Mouse (Mus musculus) heart, postnatal 4 days (tissue): ENCODE measurements around the gene Slc35b4. TPM values are rescaled to one million over a fixed set of nuclear protein-coding genes. Genes with fewer than 3 reads are reported as not detected.
A peak's percentile ranks its signal among the peaks of the same experiment; 100 is the strongest.

Source experiments
- DNase-seq: peaks from one replicate; pipeline ENCODE4 v3.0.0; 2021
- total RNA-seq, 2 experiments: library from RNA; stranded (reverse); gene quantifications; 2 replicates each; pipeline ENCODE4 v1.2.3; 2021

The Slc35b4 gene
- total RNA-seq, 2 experiments from 2014 or later: 15.2 to 16.3 TPM

DNA sequence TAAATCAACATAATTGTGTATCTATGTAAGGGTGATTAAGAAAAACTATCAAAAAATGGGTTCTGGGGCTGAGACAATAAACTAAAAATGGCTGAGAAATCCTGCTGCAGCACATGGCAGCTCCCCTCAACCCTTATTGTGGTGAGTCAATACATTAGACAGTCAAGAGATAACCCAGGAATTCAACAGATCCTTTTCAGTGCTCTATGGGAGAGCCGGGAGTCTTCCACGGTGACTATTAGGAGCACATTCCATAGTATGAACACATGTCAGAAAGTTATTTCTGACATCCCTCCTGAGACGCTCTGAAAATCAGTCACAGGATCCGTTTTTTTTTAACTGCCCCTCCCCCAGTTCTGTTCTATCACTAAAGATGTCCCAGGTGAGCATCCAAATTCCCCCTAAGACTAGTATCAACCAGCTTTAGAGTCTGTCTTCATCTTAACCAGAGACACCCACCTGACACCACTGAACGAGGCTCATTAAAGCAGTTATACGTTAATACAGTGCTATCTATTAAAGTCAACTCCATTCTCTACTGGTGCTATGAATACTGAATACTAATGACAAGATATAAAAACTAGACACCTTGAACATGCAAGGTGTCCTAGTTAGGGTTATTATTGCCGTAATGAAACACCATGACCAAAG is 5.9 kb downstream of the Slc35b4 start:
- DNase-seq: no peak

DNA sequence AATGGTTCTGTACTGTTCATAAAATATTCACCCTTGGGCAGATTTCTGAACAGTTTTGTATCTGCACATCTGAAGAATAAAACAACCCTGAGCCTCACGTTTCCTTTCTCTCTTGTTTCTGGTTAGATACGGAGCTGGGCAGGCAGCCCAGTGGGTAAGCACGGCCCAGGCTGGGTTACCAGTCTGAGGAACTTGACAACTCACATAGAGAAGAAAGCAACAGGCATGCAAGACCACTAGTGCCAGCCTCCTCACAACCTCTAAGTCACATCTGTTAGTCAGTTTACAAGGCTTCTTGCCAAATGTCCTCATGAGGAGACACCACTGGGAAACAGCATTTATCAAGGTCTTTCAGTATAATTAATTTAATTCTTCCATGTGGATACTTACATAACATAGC is 8.1 kb downstream of the Slc35b4 start:
- no peak for DNase-seq

DNA sequence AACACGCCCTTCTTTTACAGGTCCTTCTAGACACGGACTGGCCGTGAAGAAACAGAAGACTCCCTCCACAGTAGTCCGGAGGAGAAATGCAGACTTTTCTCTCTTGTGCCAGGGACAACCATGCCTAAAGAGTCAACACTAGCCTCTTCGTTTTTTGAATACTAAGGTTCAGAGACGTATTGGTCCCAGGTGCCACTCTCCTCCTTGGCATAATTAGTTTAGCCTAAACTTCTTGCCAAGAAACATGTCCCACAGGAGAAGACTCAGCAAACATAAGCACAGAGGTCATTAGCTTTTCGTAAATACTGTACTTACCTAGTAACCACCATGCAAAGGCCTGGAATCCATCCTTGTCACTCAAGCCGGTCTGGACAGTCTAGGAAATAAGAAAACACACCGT is 13.9 kb downstream of the Slc35b4 start:
- DNase-seq: no peak

DNA sequence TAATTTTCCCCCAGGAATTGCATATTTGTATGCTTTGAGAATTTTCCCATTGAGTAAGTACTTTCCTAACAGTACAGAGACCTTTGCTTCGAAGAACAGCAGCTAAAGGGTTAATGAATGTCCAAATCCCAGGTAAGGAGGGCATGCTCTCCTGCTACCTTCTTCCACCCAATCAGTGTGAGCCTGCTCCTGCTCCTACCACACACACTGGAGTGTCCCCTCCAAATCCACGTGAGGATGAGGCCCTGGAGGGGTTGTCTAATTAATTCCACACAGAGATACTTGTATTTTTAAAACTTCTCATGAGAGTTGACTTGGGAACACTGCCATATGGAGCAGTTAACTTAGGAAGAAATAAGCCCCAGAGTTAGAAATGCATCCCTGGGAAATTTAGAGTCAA is 14.3 kb downstream of the Slc35b4 start:
- DNase-seq: no peak

DNA sequence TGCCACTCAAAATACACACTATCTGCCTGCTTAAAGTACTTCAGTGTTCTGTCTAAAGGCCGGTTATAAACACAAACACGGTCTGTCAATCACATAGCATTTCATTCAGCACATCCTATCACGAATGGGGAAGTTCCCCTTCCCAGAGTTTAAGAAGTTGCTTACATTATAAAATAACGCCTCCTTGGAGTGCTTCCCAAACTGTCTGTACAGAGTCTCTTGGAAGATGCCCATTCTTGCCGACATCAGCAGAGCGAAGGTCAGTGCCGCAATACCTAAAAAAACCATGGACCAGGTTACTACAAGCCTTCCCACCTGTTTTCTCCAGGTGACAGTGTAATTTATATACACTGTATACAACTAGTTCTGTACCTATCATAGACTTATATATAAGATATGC is 15.4 kb downstream of the Slc35b4 start:
- DNase-seq: no peak

DNA sequence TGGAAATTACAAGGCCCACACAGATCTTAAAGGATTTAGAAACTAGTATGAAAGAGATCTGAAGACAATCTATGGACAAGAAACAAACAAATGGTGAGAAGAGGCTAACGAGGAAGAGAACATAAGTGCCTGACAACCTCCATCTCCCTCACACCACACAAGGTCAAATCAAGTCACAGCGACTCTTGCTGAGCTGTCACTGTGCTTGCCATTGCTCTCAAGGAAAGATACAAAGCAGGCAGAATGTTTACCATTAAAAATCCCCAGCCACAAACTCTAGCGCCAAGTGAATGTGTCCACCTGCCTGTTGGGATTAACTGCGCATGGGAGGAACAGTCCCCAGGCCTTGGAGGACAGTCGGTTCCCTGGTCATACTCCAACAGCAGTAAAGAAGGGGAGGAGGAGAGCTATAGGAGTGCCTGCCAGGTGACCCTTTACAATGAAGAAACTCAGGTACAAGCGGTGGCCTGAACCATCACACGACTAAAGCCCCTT is 16.0 kb downstream of the Slc35b4 start:
- no peak for DNase-seq

DNA sequence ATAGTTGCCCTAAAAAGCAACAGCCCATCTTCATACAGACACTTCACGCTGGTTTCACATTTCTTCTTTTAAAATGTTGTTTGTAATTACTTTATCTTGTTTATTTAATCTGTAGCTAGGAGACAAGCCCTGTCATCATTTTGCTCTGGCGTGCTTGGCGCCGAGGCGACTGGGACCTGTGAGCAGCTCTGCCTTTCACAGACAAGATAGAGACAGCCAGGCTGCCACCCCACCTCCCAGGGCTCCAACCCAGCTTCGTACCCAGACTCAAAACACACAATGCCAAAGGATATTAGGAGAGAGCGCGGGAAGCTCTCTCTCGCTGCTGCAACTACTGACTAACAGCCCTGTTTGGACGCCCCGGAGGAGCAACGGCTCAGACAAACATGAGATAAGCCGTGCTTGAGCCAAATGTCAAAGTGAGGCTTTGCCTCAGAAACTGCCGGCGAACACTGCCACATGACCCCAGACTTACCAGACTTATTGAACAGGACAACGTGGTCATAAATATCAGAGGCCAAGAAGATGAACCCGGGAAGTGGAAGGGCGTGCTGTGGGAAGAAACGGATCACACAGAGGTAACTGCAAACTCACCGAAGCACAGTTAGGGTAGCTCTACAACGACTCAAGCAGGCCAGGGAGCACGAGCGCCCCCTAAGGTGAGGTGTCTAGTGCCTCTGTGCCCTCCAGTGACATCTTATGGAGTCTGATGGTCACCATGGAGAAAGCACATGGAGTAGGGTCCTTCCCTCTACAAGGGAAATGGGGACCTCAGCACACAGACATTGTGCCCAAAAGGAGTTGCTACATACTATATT is 16.7 kb downstream of the Slc35b4 start:
- DNase-seq: peak; percentile 22

DNA sequence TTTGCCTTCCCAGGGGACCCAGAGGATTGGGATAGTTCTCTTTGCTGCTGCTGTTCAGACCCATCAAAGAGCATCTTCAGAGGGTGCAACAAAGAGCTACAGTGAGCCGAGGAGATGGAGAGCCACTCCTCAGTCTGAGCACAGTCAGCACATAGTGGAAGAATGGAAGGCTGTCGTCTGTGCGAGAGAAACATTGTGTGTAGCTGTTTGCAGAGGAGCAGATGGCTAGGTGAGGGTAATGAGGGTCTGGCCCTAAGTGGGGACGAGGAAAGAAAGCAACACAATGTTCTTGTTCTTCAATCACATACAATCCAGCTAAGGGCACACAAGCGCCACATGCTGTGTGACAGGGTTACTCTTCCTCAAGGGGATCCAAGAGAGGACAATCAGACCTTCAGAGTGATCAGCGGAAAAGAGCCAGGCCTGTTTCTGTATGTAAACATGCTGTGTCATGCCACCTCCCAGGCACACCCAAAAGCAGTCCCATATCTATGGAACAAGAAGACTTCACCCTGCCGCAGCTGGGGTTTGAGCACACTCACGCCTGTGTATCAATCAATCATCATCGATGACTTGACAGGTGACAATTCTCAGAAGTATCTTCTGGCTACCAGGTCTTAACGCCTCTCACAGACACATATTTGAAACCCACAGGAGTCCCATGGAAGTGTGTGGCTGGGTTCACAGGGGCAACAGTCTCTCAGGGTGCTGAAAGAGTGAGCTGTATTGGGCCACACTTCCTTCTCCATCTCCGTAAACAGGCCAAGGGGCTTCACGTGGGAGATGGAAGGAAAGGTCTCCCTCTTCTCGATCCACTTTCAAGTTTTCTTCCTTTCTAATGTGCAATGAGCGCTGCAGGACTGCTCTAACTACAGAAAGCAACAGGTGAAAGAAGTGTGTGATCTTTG is 19.8 kb downstream of the Slc35b4 start:
- no peak for DNase-seq

DNA sequence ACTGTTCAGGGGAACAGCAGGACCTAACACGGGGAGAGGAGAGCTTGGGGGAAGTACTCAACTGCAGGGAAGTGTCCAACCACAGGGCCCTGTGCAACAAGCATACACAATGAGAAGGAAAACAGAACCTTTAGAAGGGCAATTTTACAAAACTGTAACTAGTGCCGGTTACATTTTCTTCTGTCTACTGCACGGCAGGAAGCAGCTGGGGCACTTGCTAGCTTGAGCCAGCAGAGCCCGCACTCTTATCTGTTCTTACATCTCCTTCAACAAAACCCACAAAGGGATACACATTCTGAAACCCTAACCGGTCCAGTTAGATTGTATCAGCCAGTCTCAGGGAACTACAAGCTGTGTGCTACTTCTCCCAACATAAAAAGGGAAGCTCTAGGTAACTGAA is 20.9 kb downstream of the Slc35b4 start:
- DNase-seq: no peak

DNA sequence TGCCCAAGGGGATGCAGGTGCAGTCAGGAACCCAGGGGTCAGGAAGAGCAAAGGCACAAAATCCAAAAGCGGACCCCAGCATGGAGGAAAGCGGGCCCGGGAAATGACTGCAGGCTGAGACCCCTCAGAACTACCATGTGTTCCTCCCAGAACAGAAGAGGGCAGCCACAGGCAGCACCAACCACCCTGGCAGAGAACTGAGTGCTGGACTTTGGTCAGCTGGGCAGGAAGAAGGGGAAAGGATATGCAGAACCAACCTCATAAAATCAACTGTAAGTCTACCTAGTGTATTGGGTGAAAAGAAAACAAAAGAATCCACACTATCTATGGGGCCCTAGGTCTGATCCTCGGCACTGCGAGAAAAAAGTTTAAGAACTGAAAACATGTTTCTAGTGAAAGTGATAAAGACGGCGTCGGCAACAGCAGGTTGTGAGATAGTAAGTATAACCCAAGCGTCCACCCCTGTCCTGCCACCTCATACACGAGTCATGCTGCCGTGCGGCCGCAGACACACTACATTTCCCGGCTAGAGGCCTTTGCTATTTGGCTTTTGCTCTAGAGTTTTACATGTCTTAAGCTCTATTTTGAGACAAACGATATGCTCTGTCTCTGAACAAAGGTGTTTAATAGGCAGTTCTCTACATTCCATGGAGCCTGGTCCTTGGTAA is 21.6 kb downstream of the Slc35b4 start:
- no peak for DNase-seq

DNA sequence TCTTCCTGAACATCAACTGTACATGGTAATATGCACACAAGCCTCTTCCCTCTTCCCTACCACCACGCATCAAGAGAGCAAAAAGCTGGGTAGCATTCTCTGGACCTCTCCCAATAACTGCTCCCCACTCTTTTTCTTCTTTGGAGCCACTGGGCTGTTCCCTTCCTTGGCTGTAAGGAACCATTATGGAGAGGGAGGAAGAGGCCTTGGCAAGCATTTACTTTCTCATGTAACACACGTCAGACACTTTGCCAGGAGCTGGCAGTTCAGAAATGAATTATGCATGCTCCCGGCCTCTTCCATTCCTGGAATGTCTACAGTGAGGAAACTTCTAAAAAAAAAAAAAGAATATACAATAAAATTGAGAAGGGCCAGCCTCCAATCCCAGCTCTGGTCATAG is 22.7 kb downstream of the Slc35b4 start:
- DNase-seq: peak; percentile 20

DNA sequence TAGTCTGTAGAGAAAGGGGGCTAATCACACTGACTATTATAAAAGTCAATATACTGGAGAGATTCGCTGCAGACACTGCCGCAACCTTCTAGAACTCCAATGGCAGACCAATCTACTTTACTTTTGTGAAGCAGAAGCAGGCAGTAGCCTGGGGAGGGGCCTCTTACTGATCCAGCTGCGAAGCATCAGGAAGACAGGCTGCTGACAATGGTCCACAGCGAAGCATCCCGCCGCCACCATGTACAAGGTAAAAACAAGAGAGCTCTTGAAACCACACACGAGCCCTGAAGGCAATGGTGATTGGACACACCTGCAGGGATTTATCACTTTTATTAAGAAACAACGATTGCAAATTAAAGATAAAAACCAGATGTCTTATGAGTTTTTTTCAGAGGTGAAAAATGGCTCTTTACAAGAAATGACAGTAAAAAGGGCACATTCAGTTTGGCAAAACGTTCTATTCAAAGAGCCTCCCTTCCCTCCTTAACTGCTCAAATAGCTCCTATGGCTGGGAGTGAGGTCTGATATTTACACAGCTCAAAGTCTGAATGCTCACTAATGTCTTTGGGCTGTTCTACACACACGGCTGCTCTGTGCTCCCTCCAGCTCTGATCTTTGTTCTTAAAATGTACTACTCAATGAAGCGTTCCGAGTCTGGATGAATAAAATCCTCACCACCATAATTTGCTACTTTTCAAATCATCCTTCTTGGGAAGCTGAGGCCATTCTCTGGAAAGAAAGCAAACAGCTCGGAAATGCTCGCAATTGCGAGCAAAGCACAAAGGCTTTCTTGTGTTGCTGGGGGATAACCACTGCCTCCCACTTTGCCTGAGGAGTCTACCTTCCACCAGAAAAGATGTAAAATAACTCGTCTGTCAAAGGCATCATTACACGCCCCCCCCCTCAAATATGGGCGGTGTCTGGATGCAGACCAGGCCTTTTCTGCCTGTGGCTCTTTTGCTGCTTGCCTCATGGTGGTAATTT is 23.6 kb downstream of the Slc35b4 start:
- DNase-seq: no peak

DNA sequence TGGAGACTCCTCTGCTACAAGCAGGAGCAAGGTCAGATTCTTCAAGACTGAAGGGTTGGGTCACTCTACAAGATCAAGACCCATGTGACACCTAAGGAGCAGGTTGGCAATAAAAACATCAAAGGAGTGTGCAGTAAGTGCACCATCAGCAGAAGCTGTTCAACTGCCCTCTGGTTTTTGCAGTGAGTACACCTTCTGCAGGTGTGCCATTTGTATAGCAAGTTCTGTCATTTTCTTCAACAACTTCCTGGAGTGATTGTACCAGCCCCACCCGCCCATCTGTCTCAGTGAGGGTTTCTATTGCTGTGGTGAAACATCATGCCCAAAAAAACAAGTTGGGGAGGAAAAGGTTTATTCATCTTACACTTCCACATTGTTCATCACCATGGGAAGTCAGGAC is 27.1 kb downstream of the Slc35b4 start:
- no peak for DNase-seq

DNA sequence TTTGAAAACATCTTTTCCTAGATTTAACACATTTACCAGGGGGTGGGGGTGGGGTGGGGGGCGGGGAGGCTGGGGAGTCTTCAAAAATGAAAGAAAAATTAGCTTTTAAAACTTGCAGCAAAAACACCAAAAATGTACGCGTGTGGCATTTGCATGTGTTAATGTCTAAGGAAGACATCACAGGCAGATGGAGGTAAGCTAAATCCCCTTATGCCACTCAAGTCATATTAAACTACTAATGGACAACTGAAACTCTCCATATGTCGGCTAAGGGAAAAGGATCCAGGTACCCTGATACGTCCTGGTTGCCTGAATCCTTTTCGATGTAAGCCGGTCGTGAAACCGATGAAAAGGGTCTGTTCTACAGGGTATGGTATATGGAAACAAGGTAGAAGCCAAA is 27.8 kb downstream of the Slc35b4 start:
- DNase-seq: no peak

DNA sequence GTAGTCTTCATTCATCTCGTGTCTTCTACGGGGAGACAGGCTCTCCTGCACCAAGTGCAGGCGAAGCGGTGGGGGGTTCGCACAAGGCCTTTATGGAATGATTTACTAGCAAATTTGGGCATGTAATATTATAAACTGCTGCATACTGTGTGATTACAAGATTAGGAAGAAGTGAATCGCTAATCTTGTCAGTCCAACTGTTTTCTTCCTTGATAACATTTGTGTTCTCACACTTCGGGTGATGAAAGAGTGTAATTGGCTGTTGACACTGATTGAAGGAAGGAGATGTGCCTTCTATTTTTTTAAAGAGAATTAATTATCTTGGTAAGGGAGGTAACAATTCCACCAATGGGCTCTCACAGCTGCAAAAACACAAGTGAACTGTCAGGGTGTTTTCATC is 28.3 kb downstream of the Slc35b4 start:
- no peak for DNase-seq

DNA sequence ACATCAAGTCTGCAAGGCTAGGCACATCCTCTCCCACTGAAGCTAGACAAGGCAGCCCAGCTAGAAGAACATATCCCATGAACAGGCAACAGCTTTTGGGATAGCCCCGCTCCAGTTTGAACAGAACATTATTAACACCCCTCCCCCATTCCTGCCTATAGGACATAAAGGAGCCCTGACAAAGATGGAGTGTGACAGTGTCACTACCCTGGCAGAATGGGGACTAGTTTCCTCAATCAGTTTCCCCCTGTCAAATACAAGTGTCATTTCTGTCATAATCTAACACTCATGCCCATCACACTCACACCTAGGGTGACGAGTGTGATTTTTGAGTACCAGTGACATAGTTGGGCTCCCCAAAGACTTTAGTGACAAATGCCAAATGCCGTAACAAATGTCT is 28.9 kb downstream of the Slc35b4 start:
- no peak for DNase-seq

DNA sequence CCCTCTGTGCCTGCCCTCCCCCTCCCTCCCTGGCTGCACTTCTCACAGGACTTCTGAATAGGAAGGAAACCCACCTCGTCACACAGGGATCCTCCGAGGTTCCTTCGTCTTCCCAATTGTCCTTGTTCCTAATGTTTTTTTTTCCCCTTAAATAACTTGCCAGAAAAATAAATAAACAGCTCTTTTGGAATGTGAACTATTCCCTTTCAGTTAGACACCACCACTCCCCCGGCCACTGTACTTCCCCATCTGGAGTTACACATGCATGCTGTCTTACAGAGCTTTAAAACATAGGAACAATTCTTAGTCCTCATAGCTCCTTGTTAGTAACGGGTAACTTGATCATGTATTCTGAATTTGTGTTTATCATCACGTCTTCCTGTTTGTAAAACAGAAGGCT is 30.9 kb downstream of the Slc35b4 start:
- no peak for DNase-seq

DNA sequence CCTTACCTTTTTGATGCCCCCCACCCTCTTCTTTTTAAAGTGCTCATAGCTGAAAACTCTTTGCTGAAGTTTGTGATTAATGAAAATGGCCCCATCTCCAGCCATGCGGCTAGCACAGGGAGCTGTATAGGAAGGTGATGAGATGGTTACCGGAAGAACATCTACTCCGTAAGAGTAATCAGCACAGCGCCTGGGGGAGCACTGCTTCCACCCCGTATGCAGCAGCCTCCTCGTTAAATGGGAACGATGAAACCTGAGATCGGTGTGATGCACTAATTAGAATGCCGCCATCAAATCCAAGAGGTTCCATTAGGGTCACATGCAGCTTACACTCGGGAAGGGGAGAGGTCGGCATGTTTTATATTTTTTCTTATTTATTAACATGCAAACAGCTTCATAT is 34.0 kb downstream of the Slc35b4 start:
- DNase-seq: no peak

DNA sequence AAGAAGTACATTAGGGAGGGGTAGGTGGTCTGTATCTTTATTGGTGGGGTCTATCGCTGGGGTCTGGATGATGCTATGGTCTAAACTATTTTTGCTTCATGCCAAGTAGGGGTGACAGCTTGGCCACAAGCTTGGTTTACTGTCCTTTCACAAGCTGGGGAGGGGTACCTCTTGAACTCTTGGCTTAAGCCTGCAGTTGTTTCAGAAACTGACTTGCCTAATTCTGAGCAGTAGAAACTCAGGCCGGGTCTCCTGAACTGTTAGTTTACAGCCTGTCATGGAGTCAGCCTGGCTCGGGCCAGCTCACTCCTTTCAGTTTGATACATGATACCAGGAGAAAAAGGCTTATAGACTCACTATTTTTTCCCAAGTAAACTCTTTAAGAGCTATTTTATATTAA is 38.5 kb downstream of the Slc35b4 start:
- DNase-seq: no peak

DNA sequence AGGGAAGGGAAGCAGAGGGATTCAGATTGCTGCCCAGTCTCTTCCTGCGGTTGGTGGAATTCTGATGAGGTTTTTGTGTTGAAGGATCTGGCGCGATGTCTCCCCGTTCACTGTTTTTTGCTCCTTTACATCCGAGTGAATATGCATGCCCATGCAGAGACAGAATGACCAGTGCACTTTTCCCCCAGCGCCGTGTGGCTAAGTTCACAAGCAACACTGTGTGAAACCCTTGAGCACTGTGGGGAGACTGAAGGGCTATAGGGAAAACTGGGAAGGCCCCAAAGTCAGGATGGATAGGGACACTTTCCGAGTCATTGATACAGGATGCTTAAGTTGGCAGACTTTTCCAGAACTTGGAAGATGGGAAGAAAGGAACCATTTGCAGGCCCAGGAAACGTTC is 44.5 kb downstream of the Slc35b4 start:
- no peak for DNase-seq

DNA sequence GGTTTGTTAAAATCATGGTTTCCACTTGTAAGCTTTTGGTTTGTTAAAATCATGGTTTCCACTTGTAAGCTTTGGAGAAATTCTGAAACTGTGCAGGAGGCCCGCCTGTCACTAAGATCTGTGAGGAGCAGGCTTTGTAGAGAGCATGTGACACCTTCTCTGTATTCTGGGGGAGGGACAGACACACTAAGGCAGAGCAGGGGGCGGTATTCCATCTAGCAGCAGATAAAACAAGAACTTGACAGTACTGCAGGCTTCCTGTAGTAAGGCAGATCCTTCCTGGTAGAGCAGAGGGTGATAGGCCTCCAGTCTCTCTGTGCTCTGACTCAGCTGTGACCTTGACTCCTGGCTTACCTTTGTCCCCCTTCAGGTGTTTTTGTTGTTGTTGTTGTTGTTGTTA is 47.6 kb downstream of the Slc35b4 start:
- no peak for DNase-seq
